Mouse (Mus musculus): ENCODE measurements around the gene Mmrn1. TPM values are rescaled to one million over a fixed set of nuclear protein-coding genes. Genes with fewer than 3 reads are reported as not detected.

Mmrn1 gene
- total RNA-seq, 2 experiments from 2014 or later = 0.86 to 1.4 TPM

DNA sequence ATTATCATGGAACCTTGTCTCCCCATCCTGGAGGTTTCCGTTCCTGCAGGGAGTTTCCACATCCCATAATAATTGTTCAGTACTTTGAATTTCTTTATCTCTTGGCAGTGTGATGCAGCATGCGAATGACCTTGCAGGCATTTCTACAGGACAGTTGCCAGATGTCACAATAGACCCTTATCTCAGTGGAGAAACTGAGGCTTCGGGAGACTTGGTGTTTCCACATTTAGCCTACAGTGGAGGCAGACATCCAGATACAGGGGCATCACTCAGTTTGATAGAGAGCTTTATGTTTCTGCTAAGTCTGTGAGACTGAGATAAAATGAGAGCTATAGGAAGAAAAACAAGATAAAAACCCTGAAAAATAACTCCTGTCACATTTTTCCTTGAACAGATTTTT lies 63.0 kb downstream of the Mmrn1 start:
- intact Hi-C loops (cut with DNase I; ENCODE audit: low total_unique reads) = loop anchor here (5.0 kb wide), 1 partner anchor 314 kb away; no protein-coding TSS in a partner anchor

DNA sequence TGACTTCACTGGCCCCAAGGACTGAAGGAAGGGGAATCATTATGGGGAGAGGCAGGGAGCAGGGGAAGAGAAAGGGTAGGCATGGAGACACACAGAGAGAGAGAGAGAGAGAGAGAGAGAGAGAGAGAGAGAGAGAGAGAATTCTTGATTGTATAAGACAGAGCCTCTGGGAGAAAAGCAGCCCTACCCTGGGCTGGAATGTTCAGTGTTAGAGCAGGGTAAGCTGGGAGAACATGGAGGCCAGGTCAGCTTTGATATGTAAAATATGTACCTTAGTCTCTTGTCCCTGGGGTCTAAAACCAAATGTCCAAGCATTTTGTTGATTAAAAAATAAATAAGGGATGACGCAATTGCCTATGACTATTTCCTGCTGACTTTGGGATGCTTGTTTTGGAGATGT lies 67.6 kb downstream of the Mmrn1 start:
- intact Hi-C loops (cut with DNase I; ENCODE audit: low total_unique reads) = no loop called here

More for the DNA sequence above, 63.0 kb downstream of the Mmrn1 start:
- DNase-seq = no peak

DNA sequence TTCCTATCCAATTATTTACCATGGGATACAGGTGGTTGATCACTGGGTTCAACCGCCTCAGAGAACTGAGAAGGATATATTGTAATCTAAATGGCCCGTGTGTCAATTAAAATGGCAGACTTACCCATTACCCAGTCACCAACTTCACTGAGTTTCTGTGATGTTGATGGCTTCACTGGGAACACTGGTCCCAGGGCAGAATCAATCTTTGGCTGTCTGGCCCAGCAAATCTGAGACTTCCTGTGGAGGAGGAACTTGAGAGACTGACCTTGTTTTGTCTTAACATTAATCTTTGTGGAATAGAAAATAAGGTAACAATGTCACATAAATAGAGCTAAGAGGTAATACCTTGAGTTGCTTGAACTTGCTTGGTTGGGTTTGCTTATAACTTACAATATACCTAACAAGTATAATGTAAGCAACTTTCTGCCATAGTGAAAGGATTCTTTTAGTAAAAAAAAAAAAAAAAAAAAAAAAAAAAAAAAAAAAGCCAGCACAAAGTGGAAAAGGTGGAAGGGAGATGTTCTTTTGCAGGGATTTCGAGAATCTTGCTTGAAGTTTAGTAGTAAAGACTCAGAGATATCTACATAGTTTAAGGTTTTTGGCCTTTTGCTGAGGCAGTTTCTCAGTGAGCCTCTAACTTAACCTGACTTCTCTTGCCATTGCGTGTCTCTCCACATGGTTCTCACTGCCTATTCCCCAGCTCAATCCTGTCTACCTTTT lies 68.8 kb downstream of the Mmrn1 start:
- intact Hi-C loops (cut with DNase I; ENCODE audit: low total_unique reads) = no loop called here
- no peak for DNase-seq

More for the DNA sequence above, 67.6 kb downstream of the Mmrn1 start:
- DNase-seq = no peak

DNA sequence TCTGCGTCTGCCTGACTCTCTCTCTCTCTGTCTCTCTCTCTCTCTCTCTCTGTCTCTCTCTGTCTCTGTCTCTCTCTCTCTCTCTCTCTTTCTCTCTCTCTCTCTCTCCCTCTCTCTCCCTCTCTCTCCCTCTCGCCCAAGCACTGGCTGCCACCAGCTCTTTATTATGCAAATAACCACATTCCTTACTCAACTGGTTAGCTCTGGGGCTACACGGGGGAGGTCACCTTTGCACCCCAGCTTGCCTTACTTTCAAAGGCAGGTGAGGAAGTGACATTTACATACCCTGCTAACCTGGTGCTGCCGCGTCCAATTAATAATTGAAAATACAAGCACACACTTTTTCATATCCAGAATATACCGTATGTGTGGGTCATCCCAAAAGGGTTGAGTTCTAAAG lies 69.3 kb downstream of the Mmrn1 start:
- no peak for DNase-seq
- intact Hi-C loops (cut with DNase I; ENCODE audit: low total_unique reads) = no loop called here

DNA sequence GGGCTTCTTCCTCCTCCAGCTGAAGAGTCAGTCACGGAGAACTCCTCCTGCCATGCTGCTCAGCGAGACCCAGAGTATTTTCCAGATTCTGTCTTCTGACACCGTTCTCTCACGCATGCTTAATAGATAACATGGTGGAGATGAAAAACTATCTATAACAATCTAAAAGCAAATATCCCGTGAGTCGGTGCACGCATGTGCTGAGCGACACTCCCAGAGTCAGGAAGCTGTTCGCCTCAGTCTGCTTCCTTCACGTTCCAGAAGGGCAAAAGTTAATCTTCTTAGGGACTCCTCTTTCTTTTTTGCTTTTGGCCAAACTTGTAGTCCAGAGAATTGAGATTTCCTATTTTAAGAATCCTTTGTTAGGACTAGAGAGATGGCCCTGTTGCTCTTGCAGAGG lies 69.7 kb downstream of the Mmrn1 start:
- intact Hi-C loops (cut with DNase I; ENCODE audit: low total_unique reads) = no loop called here

DNA sequence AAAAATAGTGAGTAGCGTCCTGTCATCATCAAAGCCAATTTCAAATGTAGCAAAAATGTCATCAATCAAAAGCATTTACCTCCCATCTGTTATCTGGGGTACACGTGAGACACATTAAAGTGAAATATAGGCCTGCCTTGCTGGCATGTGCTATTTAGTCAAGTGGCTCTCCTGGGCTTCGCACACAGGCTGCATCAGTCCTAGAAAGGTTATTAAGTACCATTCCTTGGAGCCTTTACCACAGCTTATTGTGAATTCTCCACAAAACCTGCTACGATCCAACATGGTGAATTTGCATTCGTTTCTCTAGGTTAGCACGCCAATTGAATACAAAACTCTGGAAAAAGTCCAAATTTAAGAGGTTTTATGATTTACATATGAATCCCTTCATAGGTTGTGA lies 70.8 kb downstream of the Mmrn1 start:
- intact Hi-C loops (cut with DNase I; ENCODE audit: low total_unique reads) = no loop called here
- no peak for DNase-seq

More for the DNA sequence above, 69.7 kb downstream of the Mmrn1 start:
- DNase-seq = no peak

DNA sequence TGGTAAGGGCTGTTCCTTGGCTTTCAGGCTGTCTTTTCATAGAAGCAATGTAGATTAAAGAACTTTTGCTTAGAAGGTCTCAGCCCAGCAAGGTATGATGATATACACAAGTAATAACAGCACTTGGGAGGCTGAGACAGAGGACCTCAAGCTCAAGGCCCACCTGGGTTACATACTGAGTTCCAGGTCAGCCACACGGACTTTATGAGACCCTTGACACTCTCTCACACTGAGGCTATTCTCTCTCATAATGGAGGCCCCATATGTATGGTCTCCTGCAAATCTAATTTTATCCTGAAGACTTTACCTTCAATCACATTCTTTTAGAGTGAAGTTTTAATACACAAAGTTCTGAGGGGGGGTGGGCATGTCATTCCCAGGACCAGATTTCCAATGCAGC lies 71.6 kb downstream of the Mmrn1 start:
- DNase-seq = no peak
- intact Hi-C loops (cut with DNase I; ENCODE audit: low total_unique reads) = no loop called here

DNA sequence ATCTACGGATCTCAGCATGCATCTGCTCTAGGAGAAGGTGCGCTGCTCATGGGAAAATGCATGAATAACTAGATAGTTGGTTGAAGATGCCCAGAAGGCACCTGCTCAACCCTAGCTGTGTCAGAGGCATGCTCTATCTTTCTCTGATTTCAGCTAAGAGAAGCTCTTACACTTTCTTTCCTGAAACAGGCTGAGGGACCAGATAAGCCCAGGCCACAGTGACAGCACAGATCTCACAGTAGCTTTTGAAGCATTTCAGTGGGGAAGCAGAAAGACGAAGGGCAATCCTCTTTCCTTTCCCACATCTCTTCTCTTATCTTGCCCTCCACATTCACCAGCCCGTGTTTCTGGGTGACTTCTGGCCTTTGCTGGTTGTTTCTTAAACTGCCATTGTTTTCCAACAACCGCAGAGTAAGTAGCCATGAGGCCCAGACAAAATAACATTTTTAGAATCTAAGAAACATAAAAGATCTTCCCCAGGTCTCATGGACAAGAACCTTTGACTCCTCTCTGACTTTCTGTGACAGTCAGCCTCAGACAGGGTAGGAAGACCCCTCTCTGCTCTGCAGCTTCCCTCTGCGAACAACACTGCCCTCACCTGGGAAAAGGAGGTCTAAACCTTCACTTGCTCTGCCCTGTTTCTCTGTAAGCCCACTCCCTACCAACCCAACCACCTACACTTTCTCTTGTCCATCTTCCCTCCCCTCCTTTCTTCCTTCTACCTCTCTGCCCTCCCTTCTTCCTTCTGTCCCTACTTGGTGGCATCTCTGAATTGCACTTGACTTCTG lies 76.4 kb downstream of the Mmrn1 start:
- intact Hi-C loops (cut with DNase I; ENCODE audit: low total_unique reads) = no loop called here
- DNase-seq = no peak

DNA sequence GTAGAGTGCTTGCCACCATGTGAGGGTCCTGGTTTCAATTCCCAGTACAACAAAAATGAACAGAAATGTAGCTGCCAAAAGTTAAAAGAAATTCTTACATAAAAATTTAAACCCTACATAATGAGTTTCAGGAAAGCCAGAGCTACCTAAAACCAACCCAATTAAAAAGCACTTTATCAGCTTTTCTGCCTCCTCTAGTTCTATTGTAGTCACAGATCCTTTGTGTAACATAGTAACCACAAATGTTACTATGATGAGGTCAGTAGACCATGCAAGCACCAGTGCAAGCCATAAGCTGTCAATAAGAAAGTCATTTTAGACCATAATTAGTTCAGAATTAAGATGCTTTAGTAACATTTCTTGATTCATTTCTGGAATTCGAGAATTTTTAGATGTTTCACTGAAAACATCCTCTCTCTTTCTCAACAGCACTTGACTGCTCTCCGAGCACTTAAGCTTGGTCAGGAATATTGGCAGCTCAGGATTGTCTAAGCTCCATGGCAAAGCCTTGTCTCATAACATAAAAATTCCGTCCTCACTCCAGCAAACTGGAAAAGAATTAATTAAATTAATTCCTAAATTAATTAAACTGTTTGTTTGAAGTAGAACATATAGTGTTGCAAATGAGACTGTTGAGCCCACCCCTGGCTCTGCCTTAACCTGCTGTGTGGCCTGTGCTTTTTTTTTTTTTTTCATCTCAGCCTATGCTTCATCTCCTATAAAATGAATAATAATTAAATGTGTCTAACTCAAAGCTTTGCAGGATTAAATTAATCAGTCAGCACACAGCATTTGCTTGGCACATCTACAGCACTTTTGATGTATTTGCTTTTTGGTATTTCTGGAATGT lies 79.4 kb downstream of the Mmrn1 start:
- no peak for DNase-seq
- intact Hi-C loops (cut with DNase I; ENCODE audit: low total_unique reads) = no loop called here

DNA sequence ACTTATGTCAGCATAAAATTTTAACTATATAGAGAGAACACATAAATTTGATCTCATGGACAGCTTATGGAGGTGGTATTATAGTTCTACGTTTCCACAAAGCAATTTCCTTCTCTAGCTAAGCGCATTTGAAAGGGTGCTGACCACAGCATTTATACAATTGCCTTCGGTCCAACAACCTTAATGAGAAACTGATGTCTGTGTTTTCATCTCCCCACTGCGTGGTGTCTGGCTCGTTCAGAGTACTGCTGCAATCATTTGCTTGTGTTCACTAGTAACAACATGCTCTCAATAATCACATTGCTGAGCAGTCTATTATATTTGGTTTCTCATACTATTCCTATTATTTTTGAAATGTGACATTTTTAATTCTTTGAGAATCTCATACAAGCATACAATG lies 89.0 kb downstream of the Mmrn1 start:
- intact Hi-C loops (cut with DNase I; ENCODE audit: low total_unique reads) = no loop called here
- no peak for DNase-seq

DNA sequence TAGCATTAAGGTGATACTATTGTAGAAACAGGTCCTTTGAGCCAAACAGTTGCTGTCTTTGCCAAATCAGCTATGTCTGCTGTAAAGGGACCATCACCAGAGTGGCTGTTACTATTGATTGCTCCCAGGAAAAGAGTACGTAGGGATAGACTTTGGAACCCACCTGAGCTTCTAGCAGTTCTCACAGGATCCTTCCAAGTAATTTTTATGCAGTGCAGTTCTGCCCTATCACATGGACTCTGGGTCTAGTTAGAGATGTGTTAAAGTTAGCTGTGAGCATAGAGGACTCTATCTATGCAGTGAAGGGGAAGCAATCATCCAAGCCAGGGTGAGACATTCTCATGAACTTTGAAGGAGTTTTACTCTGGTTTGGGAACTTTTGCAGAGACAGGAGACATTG lies 94.9 kb downstream of the Mmrn1 start:
- no peak for DNase-seq

DNA sequence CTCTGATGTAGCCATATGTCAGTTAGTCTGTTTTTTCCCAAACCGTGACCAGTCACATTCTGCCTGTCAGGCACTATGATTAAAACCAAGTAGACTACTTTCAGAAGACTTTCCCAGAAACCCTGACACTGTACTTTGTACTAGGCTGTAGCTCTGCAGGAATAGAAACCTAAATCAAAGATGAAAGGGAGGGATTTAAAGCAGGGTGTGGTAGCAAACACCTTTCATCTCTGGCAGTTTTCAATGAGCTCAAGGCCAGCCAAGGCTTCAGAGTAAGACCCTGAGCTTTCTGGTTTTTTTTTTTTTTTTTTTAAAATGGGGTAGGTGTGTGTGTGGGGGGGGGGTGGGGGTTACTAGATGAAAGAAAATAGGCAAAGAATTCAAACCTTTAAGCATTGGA lies 96.2 kb downstream of the Mmrn1 start:
- no peak for DNase-seq
- intact Hi-C loops (cut with DNase I; ENCODE audit: low total_unique reads) = no loop called here

More for the DNA sequence above, 94.9 kb downstream of the Mmrn1 start:
- intact Hi-C loops (cut with DNase I; ENCODE audit: low total_unique reads) = no loop called here

DNA sequence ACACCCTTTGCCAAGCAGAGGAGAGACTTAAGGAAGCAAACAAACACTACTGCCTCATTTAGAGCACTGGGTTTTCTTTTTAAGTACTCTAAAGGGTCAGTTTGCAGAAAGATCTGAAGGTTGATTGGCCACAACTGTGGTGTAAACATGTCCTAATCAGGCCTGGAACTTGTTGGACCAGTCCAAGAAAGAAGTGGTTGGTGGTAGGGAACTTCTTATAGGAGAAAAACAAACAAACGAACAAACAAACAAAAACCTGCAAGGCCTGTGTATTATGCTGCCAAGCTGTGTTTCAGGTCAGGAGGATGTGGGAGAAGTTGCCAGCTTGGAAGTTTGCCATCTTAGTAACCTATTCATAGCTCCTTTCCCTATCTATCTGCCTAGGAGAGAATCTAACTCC lies 108.5 kb downstream of the Mmrn1 start:
- DNase-seq = no peak
- intact Hi-C loops (cut with DNase I; ENCODE audit: low total_unique reads) = no loop called here

Other genes with a start within 250 kb of the Mmrn1 start
- 1 to 10 TPM; 3.5 to 4.2 TPM for gene Snca, start 95.1 kb upstream of the Mmrn1 start, total RNA-seq (2021)